Mouse (Mus musculus): ENCODE results near the gene Snapc4. TPM values are rescaled to one million over a fixed set of nuclear protein-coding genes. Genes with fewer than 3 reads are reported as not detected.
A peak's percentile ranks its signal among the peaks of the same experiment; 100 is the strongest.

Snapc4 gene
- total RNA-seq, 2 experiments from 2014 or later: 72.5 to 88.9 TPM

- H3K4me3 ChIP-seq: no peak overlapping the region
- DNase-seq (ENCODE audit: low spot score in 2 of 2): no peak
- TF ChIP-seq CTCF (conservative IDR thresholded peaks at IDR 0.05): no peak
- H3K27ac ChIP-seq: peak overlapping the region; percentile 8; the same call in 1 of the 2 replicates
Observed at GRCm38 (mm10) chr2:26364738-26365465, 15.6 kb downstream of the Snapc4 start.

GRCm38 (mm10) chr2:26363481-26363880 is 17.0 kb downstream of the Snapc4 start:
- DNase-seq (ENCODE audit: low spot score in 2 of 2): no peak
- Histone ChIP-seq H3K27ac (no peak overlapping the region), H3K4me3 (no peak overlapping the region)
- no peak for TF ChIP-seq CTCF (conservative IDR thresholded peaks at IDR 0.05)

- Histone ChIP-seq H3K27ac (no peak overlapping the region), H3K4me3 (no peak overlapping the region)
- DNase-seq (ENCODE audit: low spot score in 2 of 2): no peak
- no peak for TF ChIP-seq CTCF (conservative IDR thresholded peaks at IDR 0.05)
Observed at GRCm38 (mm10) chr2:26362991-26363390, 17.5 kb downstream of the Snapc4 start.

- no peak for DNase-seq (ENCODE audit: low spot score in 2 of 2)
- TF ChIP-seq CTCF (conservative IDR thresholded peaks at IDR 0.05): no peak
- Histone ChIP-seq H3K27ac (no peak within 1 kb of the TSS), H3K4me3 (no peak within 1 kb of the TSS)
Observed at GRCm38 (mm10) chr2:26360772-26361171, 19.7 kb downstream of the Snapc4 start, which contains the start of gene Card9. Card9 (minus strand) TSS chr2:26360918.

GRCm38 (mm10) chr2:26359983-26360382 is 20.5 kb downstream of the Snapc4 start:
- no peak overlapping the region for H3K4me3 ChIP-seq
- TF ChIP-seq CTCF (conservative IDR thresholded peaks at IDR 0.05): peak; percentile 28; the same call in 1 of the 2 replicates
- H3K27ac ChIP-seq: no peak overlapping the region
- no peak for DNase-seq (ENCODE audit: low spot score in 2 of 2)

- no peak for DNase-seq (ENCODE audit: low spot score in 2 of 2)
- H3K27ac ChIP-seq: no peak overlapping the region
- no peak overlapping the region for H3K4me3 ChIP-seq
- 0 out of 2 replicates have a peak, but pooled peaks have one; percentile 5 for TF ChIP-seq CTCF (conservative IDR thresholded peaks at IDR 0.05)
Observed at GRCm38 (mm10) chr2:26358667-26359320, 21.7 kb downstream of the Snapc4 start.

GRCm38 (mm10) chr2:26357484-26357883 is 23.0 kb downstream of the Snapc4 start:
- DNase-seq (ENCODE audit: low spot score in 2 of 2): no peak
- peak; percentile 40 for TF ChIP-seq CTCF (conservative IDR thresholded peaks at IDR 0.05)
- H3K4me3 ChIP-seq: no peak overlapping the region

GRCm38 (mm10) chr2:26356678-26357077 is 23.8 kb downstream of the Snapc4 start:
- H3K27ac ChIP-seq: no peak overlapping the region
- H3K4me3 ChIP-seq: no peak overlapping the region
- no peak for DNase-seq (ENCODE audit: low spot score in 2 of 2)
- no peak for TF ChIP-seq CTCF (conservative IDR thresholded peaks at IDR 0.05)

More at GRCm38 (mm10) chr2:26357484-26357883, 23.0 kb downstream of the Snapc4 start:
- no peak overlapping the region for H3K27ac ChIP-seq

- no peak for TF ChIP-seq CTCF (conservative IDR thresholded peaks at IDR 0.05)
- DNase-seq (ENCODE audit: low spot score in 2 of 2): no peak
- H3K27ac ChIP-seq: no peak overlapping the region
- H3K4me3 ChIP-seq: no peak overlapping the region
Observed at GRCm38 (mm10) chr2:26356231-26356630, 24.2 kb downstream of the Snapc4 start.

GRCm38 (mm10) chr2:26354401-26354800 is 26.1 kb downstream of the Snapc4 start:
- Histone ChIP-seq H3K27ac (no peak overlapping the region), H3K4me3 (no peak overlapping the region)
- no peak for TF ChIP-seq CTCF (conservative IDR thresholded peaks at IDR 0.05)
- no peak for DNase-seq (ENCODE audit: low spot score in 2 of 2)

GRCm38 (mm10) chr2:26353066-26353980 is 27.1 kb downstream of the Snapc4 start:
- peak overlapping the region; percentile 92 for H3K27ac ChIP-seq
- no peak for TF ChIP-seq CTCF (conservative IDR thresholded peaks at IDR 0.05)
- peak overlapping the region; percentile 75 for H3K4me3 ChIP-seq
- DNase-seq (ENCODE audit: low spot score in 2 of 2): no peak

- Histone ChIP-seq H3K4me3 (peak overlapping the region; percentile 75), H3K27ac (peak overlapping the region; percentile 92)
- TF ChIP-seq CTCF (conservative IDR thresholded peaks at IDR 0.05): peak; percentile 55
- DNase-seq (ENCODE audit: low spot score in 2 of 2): no peak
Observed at GRCm38 (mm10) chr2:26352291-26352910, 28.1 kb downstream of the Snapc4 start.

Data from layer of hippocampus, adult 2 months (tissue).